Mouse (Mus musculus) bone marrow macrophage, adult 2 months (primary cell): ENCODE results near the gene Trp53tg5.

ENCODE experiments used
- CTCF ChIP-seq: IDR thresholded peaks from 2 replicates; pipeline ENCODE4 v1.5.1; 2012; ENCODE audit warnings: low read depth, mild to moderate bottlenecking, low read length, moderate library complexity
- POLR2A ChIP-seq: IDR thresholded peaks from 2 replicates; pipeline ENCODE4 v1.6.1; 2012; ENCODE audit warnings: mild to moderate bottlenecking, low read depth, low read length, borderline replicate concordance

GRCm38 (mm10) chr2:164446086-164446469, 27.4 kb downstream of the Trp53tg5 start:
- TF ChIP-seq CTCF (no peak), POLR2A (no peak)
